Mouse (Mus musculus) hindbrain, embryonic 16.5 days (tissue): ENCODE measurements around the gene Gm27179. TPM values are rescaled to one million over a fixed set of nuclear protein-coding genes. Genes with fewer than 3 reads are reported as not detected.
A peak's percentile ranks its signal among the peaks of the same experiment; 100 is the strongest.
"Not testable (repeated sequence)": the region's sequence is repeated elsewhere in the genome, so short reads cannot be mapped to it uniquely, and the experiment has no call there.

Source experiments
- ATAC-seq: fragments of 200-750 bp; cut with Nextera tagmentation; 2 replicates; pipeline ENCODE4 v1.8.0; 2017; ENCODE audit warnings: moderate TSS enrichment, moderate library complexity
- H3K27ac ChIP-seq: fragments of 300-500 bp; sonication (generic); 2 replicates; pipeline ENCODE4 v1.5.1; 2014; ENCODE audit warnings: low read depth, mild to moderate bottlenecking, control low read depth, low read length, moderate library complexity
- H3K27me3 ChIP-seq: fragments of 300-500 bp; sonication (generic); replicated peaks from 2 replicates; pipeline ENCODE4 v1.6.1; 2014; ENCODE audit warnings: low read length; ENCODE audit not compliant: control insufficient read depth, insufficient read depth
- H3K36me3 ChIP-seq: fragments of 300-500 bp; sonication (generic); 2 replicates; pipeline ENCODE4 v1.6.1; 2014; ENCODE audit warnings: mild to moderate bottlenecking, low read length, moderate library complexity, mixed read lengths; ENCODE audit not compliant: control insufficient read depth, insufficient read depth
- H3K4me1 ChIP-seq: fragments of 300-500 bp; sonication (generic); 2 replicates; pipeline ENCODE4 v1.6.1; 2014; ENCODE audit warnings: low read depth, low read length; ENCODE audit not compliant: control insufficient read depth, insufficient read depth
- H3K4me2 ChIP-seq: fragments of 300-500 bp; sonication (generic); 2 replicates; pipeline ENCODE4 v1.6.1; 2014; ENCODE audit warnings: mild to moderate bottlenecking, low read length, control low read depth, moderate library complexity
- H3K4me3 ChIP-seq: fragments of 300-500 bp; sonication (generic); 2 replicates; pipeline ENCODE4 v1.5.1; 2014; ENCODE audit warnings: mild to moderate bottlenecking, low read length, control low read depth, moderate library complexity
- H3K9ac ChIP-seq: fragments of 300-500 bp; sonication (generic); 2 replicates; pipeline ENCODE4 v1.6.1; 2014; ENCODE audit warnings: low read depth, mild to moderate bottlenecking, control low read depth, low read length, moderate library complexity
- H3K9me3 ChIP-seq: fragments of 300-500 bp; sonication (generic); 2 replicates; pipeline ENCODE4 v1.6.1; 2014; ENCODE audit warnings: mild to moderate bottlenecking, low read length, moderate library complexity; ENCODE audit not compliant: control insufficient read depth
- WGBS: fragments of 180-500 bp; shearing (Covaris S2); extraction: QIAGEN DNeasy Blood & Tissue Kit; methylation state at CpG from one replicate; pipeline ENCODE4 v1.1.7; 2014; 5-methylcytosine and 5-hydroxymethylcytosine counted together
- polyA plus RNA-seq: library from polyadenylated mRNA; unstranded; fragments of >200 nt; fragmentation: Nextera tagmentation; extraction: Ambion mirVana; gene quantifications from 2 replicates; pipeline ENCODE4 v1.2.1, GENCODE M21; 2015

The Gm27179 gene
- not detected in 2 replicates for polyA plus RNA-seq

- not testable (repeated sequence) for H3K27ac ChIP-seq, H3K4me3 ChIP-seq, H3K36me3 ChIP-seq, H3K9ac ChIP-seq, H3K9me3 ChIP-seq, H3K27me3 ChIP-seq, H3K4me1 ChIP-seq, ATAC-seq, H3K4me2 ChIP-seq
- no CpG with 5 or more reads among the region's 2 CpGs for WGBS
Observed at GRCm38 (mm10) chr14:69512449-69512848, at the start of gene Gm27179. Gene Gm27179, minus strand, starts transcription at chr14:69512549.

- H3K27ac ChIP-seq, H3K4me3 ChIP-seq, H3K9ac ChIP-seq, H3K36me3 ChIP-seq, H3K4me1 ChIP-seq, ATAC-seq, H3K4me2 ChIP-seq, H3K27me3 ChIP-seq, H3K9me3 ChIP-seq: not testable (repeated sequence)
- WGBS, result no CpG with 5 or more reads among the region's 14 CpGs
Observed at GRCm38 (mm10) chr14:69557550-69557949, 45.2 kb upstream of the Gm27179 start.

GRCm38 (mm10) chr14:69556820-69557219 lies 44.5 kb upstream of the Gm27179 start:
- not testable (repeated sequence) for H3K27ac ChIP-seq, H3K27me3 ChIP-seq, H3K9ac ChIP-seq, ATAC-seq, H3K4me3 ChIP-seq, H3K4me2 ChIP-seq, H3K36me3 ChIP-seq, H3K4me1 ChIP-seq, H3K9me3 ChIP-seq
- WGBS, result no CpG with 5 or more reads among the region's 8 CpGs

GRCm38 (mm10) chr14:69555110-69555831 lies 42.9 kb upstream of the Gm27179 start, which contains the start of gene Entpd4b:
Gene Entpd4b, plus strand, starts transcription at chr14:69555424.
- not testable (repeated sequence) for H3K9me3 ChIP-seq, H3K4me1 ChIP-seq, H3K4me3 ChIP-seq, H3K27me3 ChIP-seq, H3K4me2 ChIP-seq, H3K27ac ChIP-seq, H3K9ac ChIP-seq, H3K36me3 ChIP-seq
- peak; percentile 97 for ATAC-seq
- WGBS, result no CpG with 5 or more reads among the region's 68 CpGs

GRCm38 (mm10) chr14:69547310-69547709 lies 35.0 kb upstream of the Gm27179 start:
- not testable (repeated sequence) for ATAC-seq, H3K27me3 ChIP-seq, H3K36me3 ChIP-seq, H3K27ac ChIP-seq, H3K4me1 ChIP-seq, H3K4me3 ChIP-seq, H3K9me3 ChIP-seq, H3K4me2 ChIP-seq, H3K9ac ChIP-seq
- WGBS, result no CpG with 5 or more reads among the region's 4 CpGs

- not testable (repeated sequence) for ATAC-seq, H3K4me3 ChIP-seq, H3K27ac ChIP-seq, H3K9me3 ChIP-seq, H3K4me2 ChIP-seq, H3K9ac ChIP-seq, H3K36me3 ChIP-seq, H3K27me3 ChIP-seq, H3K4me1 ChIP-seq
- WGBS, result no CpG with 5 or more reads among the region's 2 CpGs
Observed at GRCm38 (mm10) chr14:69545052-69545451, 32.7 kb upstream of the Gm27179 start.

- H3K27me3 ChIP-seq, H3K4me3 ChIP-seq, ATAC-seq, H3K36me3 ChIP-seq, H3K4me2 ChIP-seq, H3K4me1 ChIP-seq, H3K9me3 ChIP-seq, H3K27ac ChIP-seq, H3K9ac ChIP-seq: not testable (repeated sequence)
- no CpG with 5 or more reads among the region's 7 CpGs for WGBS
Observed at GRCm38 (mm10) chr14:69544033-69544432, 31.7 kb upstream of the Gm27179 start.

GRCm38 (mm10) chr14:69542695-69543094 lies 30.3 kb upstream of the Gm27179 start:
- not testable (repeated sequence) for H3K9me3 ChIP-seq, H3K4me1 ChIP-seq, H3K27me3 ChIP-seq, H3K36me3 ChIP-seq, H3K4me2 ChIP-seq, H3K4me3 ChIP-seq, H3K27ac ChIP-seq, ATAC-seq, H3K9ac ChIP-seq
- no CpG with 5 or more reads among the region's 7 CpGs for WGBS

- WGBS, result no CpG with 5 or more reads among the region's 5 CpGs
- not testable (repeated sequence) for H3K4me2 ChIP-seq, H3K9ac ChIP-seq, ATAC-seq, H3K4me1 ChIP-seq, H3K27me3 ChIP-seq, H3K36me3 ChIP-seq, H3K4me3 ChIP-seq, H3K9me3 ChIP-seq, H3K27ac ChIP-seq
Observed at GRCm38 (mm10) chr14:69540113-69540512, 27.8 kb upstream of the Gm27179 start.
